Mouse (Mus musculus) cortical plate, adult 2 months (tissue): ENCODE data around the gene Trim2.

Experiments used
- CTCF ChIP-seq: fragments of 200-500 bp; IDR thresholded peaks from 2 replicates; pipeline ENCODE4 v1.5.1; 2011; ENCODE audit warnings: mild to moderate bottlenecking, control low read depth, low read length; ENCODE audit not compliant: insufficient read depth; ENCODE audit errors: extremely low read depth
- POLR2A ChIP-seq: fragments of 200-500 bp; IDR thresholded peaks from 2 replicates; pipeline ENCODE4 v1.6.1; 2011; ENCODE audit warnings: mild to moderate bottlenecking, low read length, control low read depth; ENCODE audit not compliant: insufficient read depth; ENCODE audit errors: extremely low read depth

DNA sequence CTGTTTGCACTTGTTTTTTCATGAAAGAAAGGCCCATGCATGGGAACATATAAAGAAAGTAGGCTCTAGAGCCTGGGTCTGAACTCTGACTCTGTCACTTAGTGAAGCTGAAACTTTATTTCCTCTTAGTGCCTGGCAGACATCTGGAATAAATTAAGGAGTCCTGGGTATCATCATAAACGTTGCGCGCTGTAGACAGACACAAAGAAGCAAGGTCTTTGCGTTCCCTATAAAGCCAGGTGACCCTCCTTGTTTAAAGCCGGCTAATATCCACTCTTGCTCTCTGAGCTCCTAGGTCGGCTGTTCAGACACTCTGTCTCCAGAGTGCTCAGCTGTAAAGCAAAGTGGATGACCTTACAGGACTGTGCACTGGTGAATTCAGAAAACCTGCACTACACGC is 165.7 kb downstream of the Trim2 start:
- TF ChIP-seq POLR2A (no peak), CTCF (no peak)
